Mouse (Mus musculus): ENCODE results near the gene Olfr1378.

The Olfr1378 gene

GRCm38 (mm10) chr11:50966230-50966629, at the start of gene Olfr1378:
TSS of gene Olfr1378 (plus strand) at chr11:50966530.
- no peak for DNase-seq (ENCODE audit: inconsistent age in 2 of 2, low spot score in 1 of 2)

- DNase-seq (ENCODE audit: inconsistent age in 2 of 2, low spot score in 1 of 2), result no peak
These were observed 35.8 kb upstream of the Olfr1378 start for GRCm38 (mm10) chr11:50930469-50931014.

GRCm38 (mm10) chr11:50931021-50931420, 35.3 kb upstream of the Olfr1378 start:
- DNase-seq (ENCODE audit: inconsistent age in 2 of 2, low spot score in 1 of 2), result no peak

- DNase-seq (ENCODE audit: inconsistent age in 2 of 2, low spot score in 1 of 2), result peak; percentile 87 to 95
These were observed 34.9 kb upstream of the Olfr1378 start, which contains the start of gene Zfp354b for GRCm38 (mm10) chr11:50931451-50931866. TSS of gene Zfp354b (minus strand) at chr11:50931633.

GRCm38 (mm10) chr11:50932040-50932439, 34.3 kb upstream of the Olfr1378 start:
- no peak for DNase-seq (ENCODE audit: inconsistent age in 2 of 2, low spot score in 1 of 2)

- no peak for DNase-seq (ENCODE audit: inconsistent age in 2 of 2, low spot score in 1 of 2)
These were observed 27.9 kb upstream of the Olfr1378 start for GRCm38 (mm10) chr11:50938435-50938834.

GRCm38 (mm10) chr11:50939621-50940366, 26.5 kb upstream of the Olfr1378 start:
- peak in 1 of 2 experiments; percentile 77 for DNase-seq (ENCODE audit: inconsistent age in 2 of 2, low spot score in 1 of 2)

- no peak for DNase-seq (ENCODE audit: inconsistent age in 2 of 2, low spot score in 1 of 2)
These were observed 23.9 kb upstream of the Olfr1378 start for GRCm38 (mm10) chr11:50942386-50942785.

- no peak for DNase-seq (ENCODE audit: inconsistent age in 2 of 2, low spot score in 1 of 2)
These were observed 22.8 kb upstream of the Olfr1378 start, which contains the start of gene 4933414I15Rik for GRCm38 (mm10) chr11:50943506-50943905. TSS of gene 4933414I15Rik (minus strand) at chr11:50943765.

- peak in 1 of 2 experiments; percentile 51 for DNase-seq (ENCODE audit: inconsistent age in 2 of 2, low spot score in 1 of 2)
These were observed 14.0 kb upstream of the Olfr1378 start for GRCm38 (mm10) chr11:50952290-50952689.

GRCm38 (mm10) chr11:50953665-50954064, 12.7 kb upstream of the Olfr1378 start, which contains the start of gene Prop1:
TSS of gene Prop1 (minus strand) at chr11:50953765.
- DNase-seq (ENCODE audit: inconsistent age in 2 of 2, low spot score in 1 of 2), result no peak

GRCm38 (mm10) chr11:50964886-50965285, 1.4 kb upstream of the Olfr1378 start:
- DNase-seq (ENCODE audit: inconsistent age in 2 of 2, low spot score in 1 of 2), result no peak

- DNase-seq (ENCODE audit: inconsistent age in 2 of 2, low spot score in 1 of 2), result peak; percentile 52 to 82
These were observed 10.9 kb downstream of the Olfr1378 start for GRCm38 (mm10) chr11:50977216-50977615.

GRCm38 (mm10) chr11:50981667-50982066, 15.3 kb downstream of the Olfr1378 start, which contains the start of gene Olfr1377:
TSS of gene Olfr1377 (plus strand) at chr11:50981967.
- DNase-seq (ENCODE audit: inconsistent age in 2 of 2, low spot score in 1 of 2), result no peak

- DNase-seq (ENCODE audit: inconsistent age in 2 of 2, low spot score in 1 of 2), result no peak
These were observed 37.0 kb downstream of the Olfr1378 start, which contains the start of gene Olfr51 for GRCm38 (mm10) chr11:51003296-51003695. TSS of gene Olfr51 (plus strand) at chr11:51003596.

GRCm38 (mm10) chr11:51011821-51012220, 45.5 kb downstream of the Olfr1378 start:
- peak; percentile 94 to 99 for DNase-seq (ENCODE audit: inconsistent age in 2 of 2, low spot score in 1 of 2)

GRCm38 (mm10) chr11:51013936-51014335, 47.6 kb downstream of the Olfr1378 start, which contains the start of gene Olfr54:
TSS of gene Olfr54 (plus strand) at chr11:51014236.
- DNase-seq (ENCODE audit: inconsistent age in 2 of 2, low spot score in 1 of 2), result no peak

GRCm38 (mm10) chr11:51016341-51016740, 50.0 kb downstream of the Olfr1378 start:
- no peak for DNase-seq (ENCODE audit: inconsistent age in 2 of 2, low spot score in 1 of 2)
